Comparison of ENCODE assay signal across 24 mouse cellular contexts in genomic region chr7:27578465-27578864, GRCm38 (mm10). TPM values are rescaled to one million over a fixed set of nuclear protein-coding genes. Genes with fewer than 3 reads are reported as not detected.
DNase-seq lines count a peak whose midpoint lies in the region; ATAC-seq and TF ChIP-seq lines count a peak whose summit lies in the region.
"Had no signal": no experiment of that assay in that cellular context is flagged by ENCODE, and none has a peak within 500 bp of the region (broad histone marks: within the 10 kb centered on the region; RNA-seq: fewer than 3 reads in every experiment).

No protein-coding gene starts in this region.

- H3K9ac ChIP-seq in limb, embryonic 14.5 days (ENCODE audit: low read depth, low read length, severe bottlenecking): no peak overlapping the region
- H3K9ac ChIP-seq: forebrain, postnatal 0 days; hindbrain, embryonic 12.5 days; kidney, embryonic 15.5 days; midbrain, embryonic 12.5 days; neural tube, embryonic 12.5 days had no signal

- H3K9me3 ChIP-seq in embryonic facial prominence, embryonic 10.5 days: no peaks in the 10 kb centered on the region
- H3K9me3 ChIP-seq in limb, embryonic 14.5 days (ENCODE audit: control insufficient read depth, low read length): no peaks in the 10 kb centered on the region
- H3K9me3 ChIP-seq: hindbrain, embryonic 12.5 days; kidney, embryonic 15.5 days; midbrain, embryonic 12.5 days; neural tube, embryonic 12.5 days had no signal

- WGBS in embryonic facial prominence, embryonic 10.5 days: 70% methylated on average over 7 of the region's 7 CpGs
- 57% methylated on average over 7 of the region's 7 CpGs for WGBS in limb, embryonic 14.5 days

- TF ChIP-seq CTCF in C2C12 (IDR thresholded peaks at IDR 0.05; ENCODE audit: control insufficient read depth, insufficient read depth, insufficient read length): no peak

- no peaks in the 10 kb centered on the region for H3K27me3 ChIP-seq in C2C12 (ENCODE audit: control insufficient read depth, insufficient read depth, insufficient read length)
- no peaks in the 10 kb centered on the region for H3K27me3 ChIP-seq in embryonic facial prominence, embryonic 10.5 days (replicated peaks; ENCODE audit: low read depth, poor library complexity, severe bottlenecking)
- H3K27me3 ChIP-seq in limb, embryonic 14.5 days (ENCODE audit: control insufficient read depth, insufficient read depth, low read length): no peaks in the 10 kb centered on the region
- H3K27me3 ChIP-seq: hindbrain, embryonic 12.5 days; kidney, embryonic 15.5 days; midbrain, embryonic 12.5 days; neural tube, embryonic 12.5 days had no signal

- no peak for TF ChIP-seq POLR2A in limb, embryonic 14.5 days (IDR thresholded peaks at IDR 0.05; ENCODE audit: borderline replicate concordance, extremely low read depth, insufficient read depth, insufficient read length)

- no peak overlapping the region for H3K4me3 ChIP-seq in C2C12 (ENCODE audit: insufficient read depth, poor library complexity, severe bottlenecking)
- no peak overlapping the region for H3K4me3 ChIP-seq in embryonic facial prominence, embryonic 10.5 days
- no peak overlapping the region for H3K4me3 ChIP-seq in limb, embryonic 14.5 days (replicated peaks; ENCODE audit: low read length)
- H3K4me3 ChIP-seq: hindbrain, embryonic 12.5 days; kidney, embryonic 15.5 days; left cerebral cortex, adult 2 months; midbrain, embryonic 12.5 days; neural tube, embryonic 12.5 days had no signal

- H3ac ChIP-seq in C2C12 (ENCODE audit: control insufficient read depth, insufficient read length, low read depth): no peak overlapping the region

- peaks cover 12% of the 10 kb centered on the region for H3K79me2 ChIP-seq in C2C12 (ENCODE audit: control insufficient read depth, insufficient read depth)

- peaks cover 5% of the 10 kb centered on the region; the same call in 1 of the 2 replicates for H3K4me1 ChIP-seq in embryonic facial prominence, embryonic 10.5 days
- H3K4me1 ChIP-seq in limb, embryonic 14.5 days (ENCODE audit: control insufficient read depth, insufficient read depth, low read length): no peaks in the 10 kb centered on the region
- H3K4me1 ChIP-seq: hindbrain, embryonic 12.5 days; kidney, embryonic 15.5 days; midbrain, embryonic 12.5 days; neural tube, embryonic 12.5 days had no signal

- ATAC-seq in limb, embryonic 14.5 days (ENCODE audit: low FRiP score, low read depth): no peak
- ATAC-seq: forebrain, postnatal 0 days; lung, postnatal 0 days had no signal

- H3K79me3 ChIP-seq in C2C12 (ENCODE audit: low read depth): no peaks in the 10 kb centered on the region

- peaks cover 55% of the 10 kb centered on the region for H3K36me3 ChIP-seq in C2C12 (ENCODE audit: control insufficient read depth, insufficient read depth)
- peaks cover 98% of the 10 kb centered on the region for H3K36me3 ChIP-seq in embryonic facial prominence, embryonic 10.5 days (replicated peaks)
- peaks cover 90% of the 10 kb centered on the region for H3K36me3 ChIP-seq in limb, embryonic 14.5 days (ENCODE audit: control insufficient read depth, insufficient read depth, low read length)

- intact Hi-C loops in gastrocnemius, postnatal 14 days (cut with DNase I; ENCODE audit: low total_unique reads): no loop called here

- H3K4me2 ChIP-seq in limb, embryonic 14.5 days (replicated peaks; ENCODE audit: low read depth, low read length, severe bottlenecking): no peak overlapping the region
- H3K4me2 ChIP-seq: hindbrain, embryonic 12.5 days; kidney, embryonic 15.5 days; midbrain, embryonic 12.5 days; neural tube, embryonic 12.5 days had no signal

- peak; percentile 50 for DNase-seq in gastrocnemius, postnatal 14 days
- no peak for DNase-seq in gastrocnemius, postnatal 25 days
- DNase-seq in embryonic facial prominence, embryonic 10.5 days (ENCODE audit: low spot score): peak; percentile 21
- DNase-seq in limb, embryonic 14.5 days (ENCODE audit: low spot score): peak; percentile 31
- no peak for DNase-seq in cerebellum, postnatal 25 days
- DNase-seq in ovary, adult 18-20 months (ENCODE audit: low spot score): no peak
- DNase-seq in cerebellum, adult 11-12 months: no peak
- DNase-seq: adrenal gland, postnatal 10 days; B cell, adult 2 months; cerebellum, adult 9-10 months; forebrain, postnatal 0 days; kidney, adult 11 months; kidney, postnatal 36 days; liver; retina, postnatal 1 day; right cerebral cortex, postnatal 25 days; spleen, adult 18-20 months had no signal

- no peak overlapping the region for H3K27ac ChIP-seq in embryonic facial prominence, embryonic 10.5 days (replicated peaks)
- H3K27ac ChIP-seq in limb, embryonic 14.5 days (replicated peaks; ENCODE audit: low read depth, low read length): no peak overlapping the region
- H3K27ac ChIP-seq: hindbrain, embryonic 12.5 days; kidney, embryonic 15.5 days; left cerebral cortex, adult 2 months; midbrain, embryonic 12.5 days; neural tube, embryonic 12.5 days had no signal

TF ChIP-seq in C2C12, 6 proteins besides CTCF, POLR2A, EP300 and RAD21:
- TF ChIP-seq MYOD1 (IDR thresholded peaks at IDR 0.05; ENCODE audit: control insufficient read depth, insufficient read length, low read depth): peak; percentile 97
- peak; percentile 77 for TF ChIP-seq MAX (IDR thresholded peaks at IDR 0.05)
- TF ChIP-seq USF1 (IDR thresholded peaks at IDR 0.05; ENCODE audit: low read depth): peak; percentile 70
- no peak for TF ChIP-seq MYOG (IDR thresholded peaks at IDR 0.05; ENCODE audit: control insufficient read depth, extremely low read depth, insufficient read length)
- TF ChIP-seq FOSL1 (IDR thresholded peaks at IDR 0.05; ENCODE audit: insufficient read depth, low read length, poor library complexity, severe bottlenecking): no peak
- TF ChIP-seq CEBPB (IDR thresholded peaks at IDR 0.05; ENCODE audit: low read depth): no peak

RNA-seq across cellular contexts. Expression of gene Akt2, which starts 12.9 kb away (rescaled TPM):
- total RNA-seq in gastrocnemius, postnatal 14 days (2021): 100 to 1,000 TPM; 109 to 114 TPM
- total RNA-seq in gastrocnemius, postnatal 25 days (2021): 100 to 1,000 TPM; 135 to 147 TPM
- 102 TPM for polyA plus RNA-seq in C2C12 (2012; fragmentation: generic; extraction: Trizol)
- 95.3 and 101 TPM in 2 replicates for polyA plus RNA-seq in embryonic facial prominence, embryonic 10.5 days (2016; fragmentation: Nextera tagmentation; extraction: Ambion mirVana)
- 96.6 and 110 TPM in 2 replicates for polyA plus RNA-seq in limb, embryonic 14.5 days (2012; rRNA removed)
- polyA plus RNA-seq in limb, embryonic 14.5 days (2014; fragmentation: Nextera tagmentation; extraction: Ambion mirVana): 112 and 119 TPM in 2 replicates

RNA-seq across cellular contexts. Expression of gene 2310022A10Rik, which starts 25.4 kb away (rescaled TPM):
- total RNA-seq in gastrocnemius, postnatal 14 days (2021): 100 to 1,000 TPM; 103 to 114 TPM
- total RNA-seq in gastrocnemius, postnatal 25 days (2021): 100 to 1,000 TPM in 1 of 2 experiments, 10 to 100 TPM in 1; 88.3 to 110 TPM
- 26.9 TPM for polyA plus RNA-seq in C2C12 (2012; fragmentation: generic; extraction: Trizol)
- 40.8 and 41.1 TPM in 2 replicates for polyA plus RNA-seq in embryonic facial prominence, embryonic 10.5 days (2016; fragmentation: Nextera tagmentation; extraction: Ambion mirVana)
- 39.8 and 49.0 TPM in 2 replicates for polyA plus RNA-seq in limb, embryonic 14.5 days (2012; rRNA removed)
- polyA plus RNA-seq in limb, embryonic 14.5 days (2014; fragmentation: Nextera tagmentation; extraction: Ambion mirVana): 27.0 and 27.4 TPM in 2 replicates

RNA-seq across cellular contexts. Expression of gene Pld3, which starts 25.4 kb away (rescaled TPM):
- total RNA-seq in gastrocnemius, postnatal 14 days (2021): 10 to 100 TPM; 23.1 to 27.8 TPM
- 10 to 100 TPM; 14.9 to 15.0 TPM for total RNA-seq in gastrocnemius, postnatal 25 days (2021)
- 60.5 TPM for polyA plus RNA-seq in C2C12 (2012; fragmentation: generic; extraction: Trizol)
- 40.5 and 41.4 TPM in 2 replicates for polyA plus RNA-seq in embryonic facial prominence, embryonic 10.5 days (2016; fragmentation: Nextera tagmentation; extraction: Ambion mirVana)
- polyA plus RNA-seq in limb, embryonic 14.5 days (2012; rRNA removed): 147 and 193 TPM in 2 replicates
- polyA plus RNA-seq in limb, embryonic 14.5 days (2014; fragmentation: Nextera tagmentation; extraction: Ambion mirVana): 110 and 114 TPM in 2 replicates

RNA-seq across cellular contexts. Expression of gene Hipk4, which starts 55.4 kb away (rescaled TPM):
- under 1 TPM; 0.16 to 0.22 TPM for total RNA-seq in gastrocnemius, postnatal 14 days (2021)
- under 1 TPM; 0.13 to 0.18 TPM for total RNA-seq in gastrocnemius, postnatal 25 days (2021)
- 0.70 TPM for polyA plus RNA-seq in C2C12 (2012; fragmentation: generic; extraction: Trizol)
- polyA plus RNA-seq in embryonic facial prominence, embryonic 10.5 days (2016; fragmentation: Nextera tagmentation; extraction: Ambion mirVana): 0.45 and 0.60 TPM in 2 replicates
- 4.3 and 5.4 TPM in 2 replicates for polyA plus RNA-seq in limb, embryonic 14.5 days (2012; rRNA removed)
- 0.95 and 1.2 TPM in 2 replicates for polyA plus RNA-seq in limb, embryonic 14.5 days (2014; fragmentation: Nextera tagmentation; extraction: Ambion mirVana)

Comparison
In these comparisons a context has a peak if more than half of its experiments do, and no peak if none do; other contexts are left out.
1. DNase-seq: peak in gastrocnemius, postnatal 14 days (single experiment), embryonic facial prominence, embryonic 10.5 days (single experiment) and limb, embryonic 14.5 days (single experiment); none in gastrocnemius, postnatal 25 days (single experiment), cerebellum, postnatal 25 days (0 of 2), ovary, adult 18-20 months (single experiment) and cerebellum, adult 11-12 months (single experiment).